Mouse (Mus musculus): Measurements from ENCODE around the gene Cacna1a. TPM values are rescaled to one million over a fixed set of nuclear protein-coding genes. Genes with fewer than 3 reads are reported as not detected.
A peak's percentile ranks its signal among the peaks of the same experiment; 100 is the strongest.

Gene Cacna1a
- polyA plus RNA-seq, 1 experiment from 2014 or later: 6.4 TPM

DNA sequence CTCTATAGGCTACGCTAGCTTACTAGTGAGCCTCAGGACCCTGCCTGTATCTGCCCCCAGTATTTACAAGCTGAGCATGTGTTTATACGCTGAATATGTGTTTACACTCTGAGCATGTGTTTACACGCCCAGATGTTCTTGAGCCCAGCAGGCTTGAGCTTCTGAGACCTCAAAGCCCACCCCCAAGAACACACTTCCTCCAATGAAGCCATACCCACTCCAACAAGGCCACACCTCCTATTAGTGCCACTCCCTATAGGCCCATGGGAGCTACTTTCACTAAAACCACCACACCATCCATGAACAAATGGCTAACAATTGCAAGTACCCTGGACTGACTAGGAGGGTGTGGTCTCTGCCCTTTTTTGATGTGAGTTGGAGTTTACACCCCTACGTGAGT, 17.3 kb upstream of the Cacna1a start:
- Histone ChIP-seq H3K27ac (no peak overlapping the region), H3K27me3 (ENCODE audit: low read depth, poor library complexity, severe bottlenecking) (no peaks in the 10 kb centered on the region), H3K9me3 (replicated peaks) (no peaks in the 10 kb centered on the region), H3K4me1 (peaks cover 4% of the 10 kb centered on the region; the same call in 1 of the 2 replicates), H3K4me3 (no peak overlapping the region), H3K36me3 (no peaks in the 10 kb centered on the region)
- DNase-seq (ENCODE audit: low spot score): no peak
- WGBS: 64% methylated on average over 4 of the region's 4 CpGs

- no peak for DNase-seq (ENCODE audit: low spot score)
- H3K36me3 ChIP-seq: no peaks in the 10 kb centered on the region
- WGBS: 38% methylated on average over 5 of the region's 5 CpGs
- no peaks in the 10 kb centered on the region for H3K9me3 ChIP-seq (replicated peaks)
- no peaks in the 10 kb centered on the region for H3K27me3 ChIP-seq (ENCODE audit: low read depth, poor library complexity, severe bottlenecking)
- H3K27ac ChIP-seq: no peak overlapping the region
- peaks cover 4% of the 10 kb centered on the region; the same call in 1 of the 2 replicates for H3K4me1 ChIP-seq
- H3K4me3 ChIP-seq: no peak overlapping the region
Measured at GRCm38 (mm10) chr8:84375038-84375437, 13.2 kb upstream of the Cacna1a start.

- Histone ChIP-seq H3K4me3 (no peak overlapping the region), H3K27ac (no peak overlapping the region)
- WGBS: 86% methylated on average over 5 of the region's 5 CpGs
Measured at GRCm38 (mm10) chr8:84375803-84376202, 12.4 kb upstream of the Cacna1a start.

DNA sequence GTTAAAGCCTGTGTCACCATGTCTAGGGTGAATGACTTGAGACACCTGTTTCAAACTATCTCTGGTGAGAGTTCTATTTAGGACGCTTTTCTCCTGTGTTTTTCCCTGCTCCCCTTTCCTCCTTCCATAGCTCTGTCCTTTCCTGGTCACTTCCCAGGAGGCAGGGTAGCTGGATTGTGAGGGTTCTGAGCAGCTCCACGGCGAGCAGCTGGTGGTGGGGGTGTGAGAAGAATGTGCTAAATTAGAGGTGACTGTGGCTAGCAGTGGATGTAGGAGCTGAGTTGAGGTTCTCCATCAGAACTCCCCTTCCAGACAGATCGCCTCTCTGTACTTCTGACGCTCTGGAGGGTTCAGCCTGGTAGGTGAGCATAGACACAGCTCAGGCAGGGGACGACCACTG, 11.7 kb upstream of the Cacna1a start:
- peaks cover 4% of the 10 kb centered on the region; the same call in 1 of the 2 replicates for H3K4me1 ChIP-seq
- H3K36me3 ChIP-seq: no peaks in the 10 kb centered on the region
- 72% methylated on average over 6 of the region's 6 CpGs for WGBS
- DNase-seq (ENCODE audit: low spot score): no peak
- no peaks in the 10 kb centered on the region for H3K9me3 ChIP-seq (replicated peaks)
- no peak overlapping the region for H3K4me3 ChIP-seq
- H3K27ac ChIP-seq: no peak overlapping the region
- no peaks in the 10 kb centered on the region for H3K27me3 ChIP-seq (ENCODE audit: low read depth, poor library complexity, severe bottlenecking)

More at GRCm38 (mm10) chr8:84375803-84376202, 12.4 kb upstream of the Cacna1a start:
- Histone ChIP-seq H3K27me3 (ENCODE audit: low read depth, poor library complexity, severe bottlenecking) (no peaks in the 10 kb centered on the region), H3K36me3 (no peaks in the 10 kb centered on the region), H3K4me1 (peaks cover 4% of the 10 kb centered on the region; the same call in 1 of the 2 replicates), H3K9me3 (replicated peaks) (no peaks in the 10 kb centered on the region)
- DNase-seq (ENCODE audit: low spot score): no peak

DNA sequence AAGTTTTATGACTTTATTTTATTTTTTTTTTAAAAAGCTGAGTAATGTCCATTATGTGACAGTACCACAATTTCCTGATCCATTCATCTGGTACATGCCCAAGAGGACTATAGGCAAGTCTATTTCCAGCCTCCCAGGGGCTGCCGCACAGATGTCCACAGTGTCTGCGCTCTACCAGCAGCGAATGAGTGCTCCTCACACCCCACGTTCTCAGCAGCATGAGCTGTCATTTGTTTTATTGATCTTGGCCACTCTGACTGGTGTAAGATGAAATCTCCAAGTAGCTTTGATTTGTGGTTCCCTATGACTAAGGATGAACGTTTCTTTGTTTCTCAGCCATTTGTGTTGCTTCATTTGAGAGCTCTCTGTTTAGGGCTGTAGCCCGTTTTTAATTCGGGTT, 6.6 kb upstream of the Cacna1a start:
- Histone ChIP-seq H3K4me3 (no peak overlapping the region), H3K9me3 (replicated peaks) (no peaks in the 10 kb centered on the region), H3K36me3 (no peaks in the 10 kb centered on the region), H3K27me3 (ENCODE audit: low read depth, poor library complexity, severe bottlenecking) (no peaks in the 10 kb centered on the region), H3K4me1 (no peaks in the 10 kb centered on the region), H3K27ac (no peak overlapping the region)
- 87% methylated on average over 7 of the region's 7 CpGs for WGBS
- no peak for DNase-seq (ENCODE audit: low spot score)

GRCm38 (mm10) chr8:84388773-84389172, 533 bp downstream of the Cacna1a start:
- no peaks in the 10 kb centered on the region for H3K9me3 ChIP-seq (replicated peaks)

DNA sequence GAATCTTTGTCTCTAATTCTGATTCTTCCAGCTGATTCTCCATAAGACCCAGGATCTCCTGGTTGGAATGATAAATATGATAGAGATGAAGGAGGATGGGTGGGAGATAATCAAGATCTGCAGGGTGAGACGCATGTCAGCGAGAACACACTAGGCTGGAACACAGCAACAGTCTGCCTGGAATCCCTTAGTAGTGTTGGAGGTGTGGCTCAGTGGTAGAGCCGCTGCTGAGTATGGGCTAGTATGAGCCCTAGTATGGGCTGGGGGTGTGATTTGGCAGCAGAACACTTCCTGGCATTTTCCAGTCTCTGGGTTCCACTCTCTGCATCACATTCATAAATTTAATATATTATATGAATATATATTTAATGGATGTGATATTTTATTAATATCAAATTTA, 933 bp downstream of the Cacna1a start:
- Histone ChIP-seq H3K9me3 (replicated peaks) (no peaks in the 10 kb centered on the region), H3K27me3 (ENCODE audit: low read depth, poor library complexity, severe bottlenecking) (no peaks in the 10 kb centered on the region), H3K36me3 (no peaks in the 10 kb centered on the region), H3K4me1 (no peaks in the 10 kb centered on the region), H3K27ac (no peak overlapping the region), H3K4me3 (no peak overlapping the region)
- WGBS: 86% methylated on average over 3 of the region's 3 CpGs
- no peak for DNase-seq (ENCODE audit: low spot score)

More at GRCm38 (mm10) chr8:84388773-84389172, 533 bp downstream of the Cacna1a start:
- H3K27me3 ChIP-seq (ENCODE audit: low read depth, poor library complexity, severe bottlenecking): no peaks in the 10 kb centered on the region
- H3K4me1 ChIP-seq: no peaks in the 10 kb centered on the region
- DNase-seq (ENCODE audit: low spot score): no peak
- no peaks in the 10 kb centered on the region for H3K36me3 ChIP-seq
- no peak overlapping the region for H3K4me3 ChIP-seq
- H3K27ac ChIP-seq: no peak overlapping the region
- WGBS: 83% methylated on average over 9 of the region's 9 CpGs

- no peak for DNase-seq (ENCODE audit: low spot score)
- 93% methylated on average over 5 of the region's 5 CpGs for WGBS
- no peaks in the 10 kb centered on the region for H3K27me3 ChIP-seq (ENCODE audit: low read depth, poor library complexity, severe bottlenecking)
- H3K4me3 ChIP-seq: no peak overlapping the region
- H3K36me3 ChIP-seq: no peaks in the 10 kb centered on the region
- H3K4me1 ChIP-seq: no peaks in the 10 kb centered on the region
- H3K27ac ChIP-seq: no peak overlapping the region
- no peaks in the 10 kb centered on the region for H3K9me3 ChIP-seq (replicated peaks)
Measured at GRCm38 (mm10) chr8:84391611-84392010, 3.4 kb downstream of the Cacna1a start.

DNA sequence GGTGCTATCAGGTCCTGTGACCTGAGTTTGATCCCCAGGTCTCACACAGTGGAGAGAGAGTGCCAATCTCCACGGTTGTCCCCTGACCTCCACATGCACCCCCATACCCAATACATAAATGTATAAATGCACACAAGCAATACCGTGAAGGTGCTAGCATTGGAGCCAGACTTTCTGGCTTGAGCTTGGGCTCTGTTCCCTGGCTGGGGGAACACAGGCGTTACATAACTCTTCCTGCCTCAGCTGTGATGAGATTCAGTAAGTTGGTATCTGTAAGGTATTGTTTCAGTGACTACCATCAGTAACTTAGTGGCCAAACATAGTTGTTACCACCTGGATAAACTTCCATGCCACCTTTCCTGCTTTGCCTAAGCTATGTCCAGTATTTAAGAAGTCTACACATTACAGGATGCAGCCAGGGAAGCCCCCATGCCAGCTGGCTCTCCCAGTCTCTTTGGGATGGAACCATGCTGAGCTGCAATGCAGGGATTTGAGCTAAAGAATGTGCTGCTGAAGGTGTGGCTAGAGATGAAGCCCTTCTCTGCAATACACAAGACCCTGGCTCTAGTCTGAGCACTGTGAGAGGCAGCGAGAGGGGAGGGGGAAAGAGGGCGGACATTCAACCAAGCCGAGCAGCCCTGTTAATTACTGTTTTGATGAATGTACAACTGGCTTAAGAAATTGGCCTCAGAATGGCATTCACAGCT, 7.7 kb downstream of the Cacna1a start:
- no peaks in the 10 kb centered on the region for H3K36me3 ChIP-seq
- H3K4me3 ChIP-seq: no peak overlapping the region
- no peaks in the 10 kb centered on the region for H3K27me3 ChIP-seq (ENCODE audit: low read depth, poor library complexity, severe bottlenecking)
- WGBS: 71% methylated on average over 6 of the region's 6 CpGs
- DNase-seq (ENCODE audit: low spot score): no peak
- no peaks in the 10 kb centered on the region for H3K4me1 ChIP-seq
- no peak overlapping the region for H3K27ac ChIP-seq
- no peaks in the 10 kb centered on the region for H3K9me3 ChIP-seq (replicated peaks)

GRCm38 (mm10) chr8:84413886-84414851, 25.9 kb downstream of the Cacna1a start:
- peak overlapping the region; percentile 63 for H3K4me3 ChIP-seq
- peak overlapping the region; percentile 61 for H3K27ac ChIP-seq
- H3K9me3 ChIP-seq (replicated peaks): no peaks in the 10 kb centered on the region
- H3K4me1 ChIP-seq: peaks cover 22% of the 10 kb centered on the region
- H3K36me3 ChIP-seq: no peaks in the 10 kb centered on the region
- H3K27me3 ChIP-seq (ENCODE audit: low read depth, poor library complexity, severe bottlenecking): peaks cover 92% of the 10 kb centered on the region
- DNase-seq (ENCODE audit: low spot score): peak; percentile 67
- WGBS: 1% methylated on average over 72 of the region's 72 CpGs

DNA sequence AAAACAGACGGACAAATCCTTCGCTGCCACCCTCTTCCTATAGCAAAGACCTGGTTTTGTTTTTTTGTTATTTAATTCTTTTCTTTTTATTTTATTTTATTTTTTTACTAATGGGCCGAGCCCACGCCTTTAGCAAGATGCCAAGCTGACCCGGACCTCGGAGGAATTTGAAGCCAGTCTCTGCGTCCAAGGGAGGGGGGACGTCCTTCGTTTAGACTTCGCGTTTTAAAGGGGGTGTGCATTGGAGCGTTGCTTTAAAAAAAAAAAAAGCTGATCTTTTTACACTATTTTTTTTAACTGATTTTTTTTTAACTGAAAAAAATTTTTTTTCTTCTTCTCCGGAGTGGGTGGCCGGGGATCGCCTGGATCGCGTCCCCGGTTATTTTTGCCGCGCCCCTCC, 26.7 kb downstream of the Cacna1a start:
- H3K27me3 ChIP-seq (ENCODE audit: low read depth, poor library complexity, severe bottlenecking): peaks cover 92% of the 10 kb centered on the region
- H3K36me3 ChIP-seq: no peaks in the 10 kb centered on the region
- peak overlapping the region; percentile 46 for H3K27ac ChIP-seq
- peak overlapping the region; percentile 63 for H3K4me3 ChIP-seq
- peaks cover 22% of the 10 kb centered on the region for H3K4me1 ChIP-seq
- no peak for DNase-seq (ENCODE audit: low spot score)
- no peaks in the 10 kb centered on the region for H3K9me3 ChIP-seq (replicated peaks)
- WGBS: under 1% methylated on average over 20 of the region's 20 CpGs

DNA sequence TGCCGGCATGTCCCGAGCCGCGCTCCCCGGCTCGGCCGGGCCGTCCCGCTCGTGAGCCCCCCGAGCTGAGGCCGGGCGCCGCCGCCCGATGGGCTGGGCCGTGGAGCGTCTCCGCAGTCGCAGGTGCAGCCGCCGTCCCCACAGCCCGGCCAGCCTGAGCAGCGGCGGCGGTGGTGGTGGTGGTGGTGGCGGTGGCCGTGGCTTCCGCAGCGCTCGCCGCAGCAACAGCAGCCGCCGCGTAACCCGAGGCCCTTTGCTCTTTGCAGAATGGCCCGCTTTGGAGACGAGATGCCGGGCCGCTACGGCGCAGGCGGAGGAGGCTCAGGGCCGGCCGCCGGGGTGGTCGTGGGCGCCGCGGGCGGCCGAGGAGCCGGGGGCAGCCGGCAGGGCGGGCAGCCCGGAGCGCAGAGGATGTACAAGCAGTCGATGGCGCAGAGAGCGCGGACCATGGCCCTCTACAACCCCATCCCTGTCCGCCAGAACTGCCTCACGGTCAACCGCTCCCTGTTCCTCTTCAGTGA, 27.2 kb downstream of the Cacna1a start:
- H3K27ac ChIP-seq: peak overlapping the region; percentile 46
- H3K27me3 ChIP-seq (ENCODE audit: low read depth, poor library complexity, severe bottlenecking): peaks cover 87% of the 10 kb centered on the region

DNA sequence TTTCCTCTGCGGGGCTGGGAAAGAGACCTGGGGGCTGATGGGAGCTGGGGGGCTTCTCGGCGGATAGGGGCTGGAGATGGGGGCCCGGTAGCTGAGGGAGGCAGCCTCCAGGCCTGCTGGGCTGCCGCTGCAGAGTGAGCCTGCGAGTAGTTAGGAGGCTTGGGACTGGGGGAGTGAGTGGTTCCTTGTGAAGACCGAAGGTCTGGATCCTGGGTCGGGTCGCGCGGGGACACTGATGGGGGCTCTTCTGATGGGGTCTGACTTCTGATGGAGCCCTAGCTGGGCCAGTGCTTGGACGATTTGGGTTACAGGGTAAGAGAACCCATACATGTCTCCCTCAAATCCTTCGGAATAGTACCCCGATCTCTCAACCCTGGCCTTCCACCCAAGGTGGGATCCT, 27.8 kb downstream of the Cacna1a start:
- DNase-seq (ENCODE audit: low spot score): no peak
- peaks cover 22% of the 10 kb centered on the region for H3K4me1 ChIP-seq
- 0 out of 2 replicates have a peak overlapping the region, but pooled peaks have one; percentile 25 for H3K27ac ChIP-seq
- peaks cover 80% of the 10 kb centered on the region for H3K27me3 ChIP-seq (ENCODE audit: low read depth, poor library complexity, severe bottlenecking)
- H3K4me3 ChIP-seq: peak overlapping the region; percentile 63
- no peaks in the 10 kb centered on the region for H3K36me3 ChIP-seq
- 19% methylated on average over 14 of the region's 14 CpGs for WGBS
- H3K9me3 ChIP-seq (replicated peaks): no peaks in the 10 kb centered on the region

More for the DNA sequence above, 27.2 kb downstream of the Cacna1a start:
- DNase-seq (ENCODE audit: low spot score): peak; percentile 65
- no peaks in the 10 kb centered on the region for H3K36me3 ChIP-seq
- H3K4me3 ChIP-seq: peak overlapping the region; percentile 63
- no peaks in the 10 kb centered on the region for H3K9me3 ChIP-seq (replicated peaks)
- peaks cover 22% of the 10 kb centered on the region for H3K4me1 ChIP-seq
- WGBS: under 1% methylated on average over 64 of the region's 64 CpGs
